Mouse (Mus musculus) kidney, postnatal 0 days (tissue): ENCODE measurements around the gene Slc31a2. TPM values are rescaled to one million over a fixed set of nuclear protein-coding genes. Genes with fewer than 3 reads are reported as not detected.
A peak's percentile ranks its signal among the peaks of the same experiment; 100 is the strongest.

Experiments used
- ATAC-seq: fragments of 200-750 bp; cut with Nextera tagmentation; replicated peaks from 2 replicates; pipeline ENCODE4 v1.8.0; 2017; ENCODE audit warnings: low read depth, moderate number of reproducible peaks, moderate TSS enrichment, moderate library complexity; ENCODE audit not compliant: low FRiP score
- DNase-seq: peaks from one replicate; pipeline ENCODE4 v3.0.0-alpha.2; 2016; ENCODE audit warnings: low spot score
- H3K27ac ChIP-seq: fragments of 300-500 bp; sonication (generic); 2 replicates; pipeline ENCODE4 v1.5.1; 2014; ENCODE audit warnings: mild to moderate bottlenecking
- H3K27me3 ChIP-seq: fragments of 300-500 bp; sonication (generic); 2 replicates; pipeline ENCODE4 v1.6.1; 2014; ENCODE audit warnings: low read length, mixed read lengths; ENCODE audit not compliant: insufficient read depth
- H3K36me3 ChIP-seq: fragments of 300-500 bp; sonication (generic); 2 replicates; pipeline ENCODE4 v1.6.1; 2014; ENCODE audit warnings: low read length, mixed read lengths; ENCODE audit not compliant: insufficient read depth
- H3K4me1 ChIP-seq: fragments of 300-500 bp; sonication (generic); replicated peaks from 2 replicates; pipeline ENCODE4 v1.6.1; 2014; ENCODE audit warnings: antibody characterized with exemption, low read length, mixed read lengths; ENCODE audit not compliant: insufficient read depth
- H3K4me2 ChIP-seq: fragments of 300-500 bp; sonication (generic); 2 replicates; pipeline ENCODE4 v1.6.1; 2014; ENCODE audit warnings: mild to moderate bottlenecking, low read length, moderate library complexity, mixed read lengths
- H3K4me3 ChIP-seq: fragments of 300-500 bp; sonication (generic); replicated peaks from 2 replicates; pipeline ENCODE4 v1.5.1; 2014; ENCODE audit warnings: low read depth, low read length
- H3K9ac ChIP-seq: fragments of 300-500 bp; sonication (generic); 2 replicates; pipeline ENCODE4 v1.6.1; 2014; ENCODE audit warnings: low read depth, low read length
- H3K9me3 ChIP-seq: fragments of 300-500 bp; sonication (generic); replicated peaks from 2 replicates; pipeline ENCODE4 v1.6.1; 2016; ENCODE audit warnings: low read length, inconsistent platforms, mixed read lengths
- CTCF ChIP-seq: IDR thresholded peaks from 2 replicates; pipeline ENCODE4 v1.5.1; 2016; ENCODE audit warnings: antibody characterized with exemption, low read depth, mild to moderate bottlenecking, moderate library complexity
- WGBS: fragments of 180-500 bp; shearing (Covaris S2); extraction: QIAGEN DNeasy Blood & Tissue Kit; methylation state at CpG from one replicate; pipeline ENCODE4 v1.1.7; 2014; 5-methylcytosine and 5-hydroxymethylcytosine counted together
- polyA plus RNA-seq: library from polyadenylated mRNA; unstranded; fragments of >200 nt; fragmentation: Nextera tagmentation; extraction: Ambion mirVana; gene quantifications from 2 replicates; pipeline ENCODE4 v1.2.1, GENCODE M21; 2015

The Slc31a2 gene
- polyA plus RNA-seq, 1 experiment from 2014 or later = 18.1 TPM

DNA sequence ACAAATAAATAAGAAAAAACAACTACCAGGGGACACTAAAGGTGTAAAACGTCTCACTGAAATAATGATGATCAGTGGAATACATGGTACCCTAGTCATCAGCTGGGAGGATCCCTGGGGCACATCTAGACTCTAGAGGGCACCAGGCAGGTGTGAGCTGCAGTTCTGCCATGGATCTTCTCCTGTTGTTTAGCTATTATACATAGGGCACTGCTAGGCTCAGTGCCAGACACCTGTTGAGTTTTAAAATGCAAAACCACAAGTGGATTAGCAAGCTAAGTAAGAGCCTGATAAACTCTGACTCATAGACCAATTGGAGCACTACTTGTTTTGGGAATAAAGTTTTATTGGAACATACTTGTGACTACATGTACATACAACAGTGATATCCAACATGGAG lies 55.9 kb downstream of the Slc31a2 start:
- H3K4me1 ChIP-seq = no peaks in the 10 kb centered on the region
- H3K9ac ChIP-seq = no peak overlapping the region
- no peaks in the 10 kb centered on the region for H3K9me3 ChIP-seq
- no peak for ATAC-seq
- no peak overlapping the region for H3K4me3 ChIP-seq
- WGBS = 79% methylated on average over 1 of the region's 1 CpGs
- no peak overlapping the region for H3K4me2 ChIP-seq
- no peak for TF ChIP-seq CTCF
- no peak overlapping the region for H3K27ac ChIP-seq
- DNase-seq = no peak
- H3K36me3 ChIP-seq = peaks cover 41% of the 10 kb centered on the region
- H3K27me3 ChIP-seq = no peaks in the 10 kb centered on the region

DNA sequence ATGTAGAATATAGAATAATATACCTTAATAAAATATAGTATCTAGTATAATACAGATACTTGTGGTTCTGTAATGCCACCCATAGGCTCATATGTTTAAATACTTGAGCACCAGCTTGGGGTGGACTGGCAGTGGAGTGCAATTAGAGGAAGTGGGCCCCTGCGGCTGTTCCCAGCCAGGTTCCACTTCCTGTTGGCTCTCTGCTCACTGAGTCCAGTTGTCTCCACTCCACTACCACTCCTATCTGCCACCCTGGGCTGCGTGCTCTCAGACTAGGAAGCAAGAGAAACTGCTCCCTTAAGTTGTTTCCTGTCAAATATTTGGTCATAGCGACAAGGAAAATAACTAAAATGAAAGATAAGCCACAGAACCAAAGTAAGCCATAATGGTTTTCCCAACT lies 60.3 kb downstream of the Slc31a2 start:
- H3K4me2 ChIP-seq = no peak overlapping the region
- no peak for TF ChIP-seq CTCF
- H3K36me3 ChIP-seq = peaks cover 37% of the 10 kb centered on the region
- H3K9me3 ChIP-seq = no peaks in the 10 kb centered on the region
- no peak overlapping the region for H3K4me3 ChIP-seq
- no peaks in the 10 kb centered on the region for H3K27me3 ChIP-seq
- ATAC-seq (no peak), DNase-seq (no peak)
- H3K27ac ChIP-seq = no peak overlapping the region
- H3K4me1 ChIP-seq = no peaks in the 10 kb centered on the region
- no peak overlapping the region for H3K9ac ChIP-seq
- 88% methylated on average over 3 of the region's 3 CpGs for WGBS

DNA sequence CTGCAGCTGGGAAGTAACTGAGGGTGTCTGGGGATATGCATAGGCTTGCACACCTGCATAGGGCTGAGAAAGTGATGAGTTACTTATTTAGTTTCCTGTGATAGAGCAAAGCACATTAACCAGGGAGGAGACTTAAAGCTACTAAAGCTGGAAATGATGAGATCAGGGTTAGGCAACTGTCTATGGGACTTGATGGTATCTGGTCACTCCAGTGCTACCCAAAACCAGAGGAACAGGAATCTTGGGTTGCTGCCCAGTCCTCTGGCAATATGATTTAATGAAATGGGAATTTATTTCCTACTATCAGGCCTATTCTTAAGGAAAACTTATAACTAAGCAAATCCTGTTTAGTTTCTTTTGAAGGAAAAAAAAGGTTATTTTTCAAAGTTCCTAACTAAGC lies 63.7 kb downstream of the Slc31a2 start:
- Histone ChIP-seq H3K9ac (no peak overlapping the region), H3K27me3 (no peaks in the 10 kb centered on the region), H3K9me3 (no peaks in the 10 kb centered on the region), H3K4me3 (no peak overlapping the region), H3K4me2 (no peak overlapping the region), H3K36me3 (peaks cover 21% of the 10 kb centered on the region), H3K27ac (no peak overlapping the region), H3K4me1 (no peaks in the 10 kb centered on the region)
- DNase-seq (no peak), ATAC-seq (no peak)
- no peak for TF ChIP-seq CTCF

DNA sequence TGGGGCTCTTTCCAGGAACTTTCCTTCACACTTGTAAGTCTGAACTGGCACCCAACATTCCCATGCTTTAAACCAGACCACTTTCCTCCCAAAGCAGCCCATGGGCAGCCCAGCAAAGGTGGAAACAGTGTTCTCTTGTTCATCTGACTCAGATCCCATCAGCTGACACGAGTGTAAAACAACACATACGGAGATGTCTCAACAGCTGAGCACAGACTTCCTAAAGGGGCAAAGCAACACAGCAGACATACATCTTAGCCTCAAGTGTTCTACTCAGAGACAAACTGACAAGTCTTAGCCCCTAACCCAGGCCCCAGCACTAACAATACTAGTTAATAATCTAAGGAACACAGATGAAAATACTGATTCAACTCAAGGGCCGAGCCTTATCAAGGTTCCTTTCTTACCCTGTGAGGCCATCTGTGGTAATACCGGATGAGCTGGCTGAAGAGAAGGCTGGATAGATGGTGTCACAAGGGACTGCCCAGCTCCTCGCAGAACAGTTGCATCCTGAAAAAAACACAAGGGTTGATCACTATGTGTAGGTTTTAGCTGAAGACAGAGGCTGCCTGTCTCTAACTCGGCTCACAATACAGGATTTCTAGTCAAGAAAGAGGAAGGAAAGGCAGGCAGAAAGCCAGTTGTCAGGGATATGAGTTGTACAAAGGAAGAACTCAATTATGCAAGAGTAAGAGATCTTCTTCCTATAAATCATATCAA lies 66.7 kb downstream of the Slc31a2 start:
- no peak for DNase-seq
- Histone ChIP-seq H3K9me3 (no peaks in the 10 kb centered on the region), H3K9ac (no peak overlapping the region), H3K4me3 (no peak overlapping the region), H3K27ac (no peak overlapping the region), H3K4me2 (no peak overlapping the region), H3K27me3 (no peaks in the 10 kb centered on the region), H3K4me1 (no peaks in the 10 kb centered on the region), H3K36me3 (peaks cover 8% of the 10 kb centered on the region; the same call in 1 of the 2 replicates)
- no peak for TF ChIP-seq CTCF
- ATAC-seq = no peak
- 88% methylated on average over 6 of the region's 6 CpGs for WGBS

DNA sequence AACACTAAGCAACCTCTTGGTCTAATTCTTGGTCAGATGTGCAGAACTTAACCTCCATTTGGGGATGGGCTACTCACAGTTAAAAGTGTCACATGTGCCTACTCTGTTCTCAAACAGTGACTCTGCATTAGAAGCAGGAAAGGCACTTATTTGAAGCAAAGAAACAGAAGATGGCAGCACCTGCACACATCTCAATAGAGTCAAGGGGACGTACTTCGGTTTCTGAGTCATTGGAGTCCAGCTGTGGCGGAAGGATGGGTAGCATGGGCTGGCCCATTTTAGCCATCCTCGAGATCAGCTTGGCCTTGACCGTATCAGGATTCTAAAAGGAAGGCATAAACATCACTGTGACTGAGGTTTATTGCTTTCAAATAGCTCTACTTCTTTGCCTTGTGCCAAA lies 69.6 kb downstream of the Slc31a2 start:
- 82% methylated on average over 5 of the region's 5 CpGs for WGBS
- no peaks in the 10 kb centered on the region for H3K4me1 ChIP-seq
- H3K27ac ChIP-seq = no peak overlapping the region
- H3K36me3 ChIP-seq = peaks cover 16% of the 10 kb centered on the region
- ATAC-seq (no peak), DNase-seq (peak; percentile 20)
- H3K9me3 ChIP-seq = no peaks in the 10 kb centered on the region
- H3K4me2 ChIP-seq = no peak overlapping the region
- TF ChIP-seq CTCF = peak; percentile 51
- no peak overlapping the region for H3K4me3 ChIP-seq
- no peaks in the 10 kb centered on the region for H3K27me3 ChIP-seq
- no peak overlapping the region for H3K9ac ChIP-seq

DNA sequence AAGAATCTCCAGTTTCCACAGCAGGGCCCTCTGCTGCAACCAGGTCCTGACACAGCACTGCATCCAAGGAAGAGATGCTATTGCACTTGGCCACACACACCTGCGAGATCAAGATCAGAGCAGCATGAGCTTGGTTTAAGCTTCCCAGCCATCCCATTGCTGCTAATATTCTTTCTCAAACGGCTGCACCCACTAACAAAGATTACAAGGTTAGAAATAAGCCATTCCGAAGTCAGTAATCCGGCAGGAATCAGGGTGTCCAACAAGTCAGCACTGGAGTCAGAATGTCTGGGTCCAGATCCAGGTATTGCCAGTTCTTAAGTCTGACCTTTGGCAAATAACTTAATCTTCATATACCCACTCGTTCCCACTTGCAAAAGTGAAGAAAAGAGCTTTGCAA lies 76.2 kb downstream of the Slc31a2 start:
- TF ChIP-seq CTCF = no peak
- H3K27me3 ChIP-seq = no peaks in the 10 kb centered on the region
- DNase-seq (no peak), ATAC-seq (no peak)
- H3K4me2 ChIP-seq = no peak overlapping the region
- peaks cover 32% of the 10 kb centered on the region for H3K36me3 ChIP-seq
- no peak overlapping the region for H3K27ac ChIP-seq
- no peak overlapping the region for H3K9ac ChIP-seq
- no peak overlapping the region for H3K4me3 ChIP-seq
- H3K4me1 ChIP-seq = no peaks in the 10 kb centered on the region
- H3K9me3 ChIP-seq = no peaks in the 10 kb centered on the region
- WGBS = 95% methylated on average over 5 of the region's 5 CpGs

DNA sequence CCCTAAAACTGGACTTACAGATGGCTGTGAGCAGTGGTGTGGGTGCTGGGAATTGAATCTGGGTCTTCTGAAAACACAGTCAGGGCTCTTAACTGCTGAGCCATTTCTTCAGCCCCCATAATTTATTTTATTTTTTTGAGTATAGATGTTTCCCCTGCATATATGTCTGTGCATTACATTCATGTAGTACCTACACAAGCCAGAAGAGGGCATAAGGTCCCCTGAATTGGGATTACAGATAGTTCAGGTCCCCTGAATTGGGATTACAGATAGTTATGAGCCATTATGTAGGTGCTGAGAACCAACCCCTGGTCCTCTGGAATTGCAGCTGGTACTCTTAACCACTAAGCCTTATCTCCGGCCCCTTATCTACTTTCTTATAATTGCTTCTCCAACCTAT lies 81.6 kb downstream of the Slc31a2 start:
- H3K9me3 ChIP-seq = no peaks in the 10 kb centered on the region
- peak; percentile 56; the same call in 1 of the 2 replicates for TF ChIP-seq CTCF
- no peak overlapping the region for H3K9ac ChIP-seq
- ATAC-seq = no peak
- H3K27ac ChIP-seq = no peak overlapping the region
- WGBS = 100% methylated on average over 1 of the region's 1 CpGs
- H3K4me2 ChIP-seq = no peak overlapping the region
- no peak for DNase-seq
- H3K27me3 ChIP-seq = no peaks in the 10 kb centered on the region
- H3K36me3 ChIP-seq = peaks cover 18% of the 10 kb centered on the region; the same call in 1 of the 2 replicates
- H3K4me3 ChIP-seq = no peak overlapping the region
- H3K4me1 ChIP-seq = 0 out of 2 replicates have a peak, but pooled peaks cover 1% of the 10 kb centered on the region
